Mouse (Mus musculus) cerebellum, adult 9-11 months (tissue): ENCODE results near the gene Mmp14.
A peak's percentile ranks its signal among the peaks of the same experiment; 100 is the strongest.

Experiments used
- DNase-seq: peaks from one replicate; pipeline ENCODE4 v3.0.0; 2022

Mmp14 gene

GRCm38 (mm10) chr14:54431334-54432077 lies at the start of gene Mmp14:
Gene Mmp14, plus strand, starts transcription at chr14:54431612.
- peak; percentile 36 for DNase-seq

- no peak for DNase-seq
These were observed 49.6 kb upstream of the Mmp14 start for GRCm38 (mm10) chr14:54381816-54382215.

GRCm38 (mm10) chr14:54382641-54383040 lies 48.8 kb upstream of the Mmp14 start:
- no peak for DNase-seq

GRCm38 (mm10) chr14:54383355-54383771 lies 48.0 kb upstream of the Mmp14 start:
- no peak for DNase-seq

- DNase-seq, result no peak
These were observed 47.0 kb upstream of the Mmp14 start for GRCm38 (mm10) chr14:54384396-54384795.

- no peak for DNase-seq
These were observed 45.3 kb upstream of the Mmp14 start for GRCm38 (mm10) chr14:54385968-54386618.

GRCm38 (mm10) chr14:54387546-54387945 lies 43.9 kb upstream of the Mmp14 start:
- DNase-seq, result no peak

- no peak for DNase-seq
These were observed 40.6 kb upstream of the Mmp14 start for GRCm38 (mm10) chr14:54390843-54391242.

- DNase-seq, result no peak
These were observed 37.6 kb upstream of the Mmp14 start for GRCm38 (mm10) chr14:54393794-54394193.

GRCm38 (mm10) chr14:54394309-54394708 lies 37.1 kb upstream of the Mmp14 start:
- no peak for DNase-seq

GRCm38 (mm10) chr14:54396685-54397084 lies 34.7 kb upstream of the Mmp14 start:
- no peak for DNase-seq

- no peak for DNase-seq
These were observed 33.4 kb upstream of the Mmp14 start for GRCm38 (mm10) chr14:54397872-54398527.

GRCm38 (mm10) chr14:54398528-54398916 lies 32.9 kb upstream of the Mmp14 start:
- no peak for DNase-seq

- no peak for DNase-seq
These were observed 32.5 kb upstream of the Mmp14 start for GRCm38 (mm10) chr14:54398921-54399382.

GRCm38 (mm10) chr14:54401723-54402122 lies 29.7 kb upstream of the Mmp14 start:
- DNase-seq, result no peak

- DNase-seq, result no peak
These were observed 22.9 kb upstream of the Mmp14 start for GRCm38 (mm10) chr14:54408336-54409056.

- no peak for DNase-seq
These were observed 22.3 kb upstream of the Mmp14 start for GRCm38 (mm10) chr14:54409057-54409645.

- no peak for DNase-seq
These were observed 21.2 kb upstream of the Mmp14 start for GRCm38 (mm10) chr14:54409980-54410810.

GRCm38 (mm10) chr14:54412000-54412576 lies 19.3 kb upstream of the Mmp14 start:
- DNase-seq, result no peak

- DNase-seq, result no peak
These were observed 18.7 kb upstream of the Mmp14 start for GRCm38 (mm10) chr14:54412629-54413170.
